Mouse (Mus musculus) adrenal gland, adult (tissue): Measurements from ENCODE around the gene Sbk1.
A peak's percentile ranks its signal among the peaks of the same experiment; 100 is the strongest.
"Not testable (repeated sequence)": the region's sequence is repeated elsewhere in the genome, so short reads cannot be mapped to it uniquely, and the experiment has no call there.

ENCODE experiments used
- DNase-seq, 2 experiments: peaks; one replicate each; pipeline ENCODE4 v3.0.0; 2022 to 2023; ENCODE audit warnings: low spot score in 1 of 2; ENCODE audit not compliant: inconsistent age in 2 of 2

The Sbk1 gene

DNA sequence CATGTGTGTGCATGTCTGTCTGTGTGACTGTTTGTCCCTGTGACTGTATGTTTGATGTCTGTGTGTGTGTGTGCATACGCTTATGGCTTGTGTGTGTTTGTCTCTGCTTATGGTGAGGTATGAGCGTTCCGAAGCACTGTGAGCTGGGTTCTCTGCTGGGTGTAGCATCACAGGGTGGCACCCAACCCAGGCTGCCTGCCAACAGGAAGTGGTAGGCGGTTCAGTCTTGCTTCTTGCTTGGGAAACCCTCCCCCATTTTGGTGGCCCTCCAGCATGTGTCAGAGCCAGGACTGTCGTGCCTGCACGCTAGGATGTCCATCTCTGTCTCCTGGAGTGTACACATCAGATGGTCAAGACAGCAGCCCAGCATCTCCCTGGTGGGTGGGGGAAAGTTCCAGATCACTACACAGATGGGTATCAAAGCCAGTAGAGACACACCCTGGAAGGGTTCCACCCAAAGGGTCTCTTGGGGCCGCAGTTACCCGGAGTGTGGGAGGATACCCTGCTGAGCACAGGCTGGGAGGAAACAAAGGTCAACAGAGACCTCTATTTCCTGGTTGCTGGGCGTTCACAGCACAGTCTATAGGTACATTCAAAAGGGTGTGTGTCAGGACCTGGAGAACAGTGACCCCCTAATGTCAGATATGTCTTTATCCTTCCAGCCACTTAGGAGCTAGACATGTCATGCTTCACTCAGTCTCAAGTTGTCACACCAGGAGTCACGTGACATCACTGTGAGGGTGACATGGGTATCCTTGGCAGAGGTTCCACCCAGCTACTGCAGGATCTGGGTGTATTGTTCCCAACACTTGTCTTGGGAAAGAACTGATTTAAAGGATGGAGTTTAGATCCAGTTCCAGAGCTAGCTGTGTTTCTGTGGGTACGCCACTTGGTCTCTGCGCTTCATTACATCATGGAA lies 13.1 kb downstream of the Sbk1 start:
- peak; percentile 55 to 80 for DNase-seq

- no peak for DNase-seq
Measured at GRCm38 (mm10) chr7:126286311-126286710, 13.9 kb downstream of the Sbk1 start.

- peak in 1 of 2 experiments; percentile 70 for DNase-seq
Measured at GRCm38 (mm10) chr7:126287493-126288103, 15.2 kb downstream of the Sbk1 start.

DNA sequence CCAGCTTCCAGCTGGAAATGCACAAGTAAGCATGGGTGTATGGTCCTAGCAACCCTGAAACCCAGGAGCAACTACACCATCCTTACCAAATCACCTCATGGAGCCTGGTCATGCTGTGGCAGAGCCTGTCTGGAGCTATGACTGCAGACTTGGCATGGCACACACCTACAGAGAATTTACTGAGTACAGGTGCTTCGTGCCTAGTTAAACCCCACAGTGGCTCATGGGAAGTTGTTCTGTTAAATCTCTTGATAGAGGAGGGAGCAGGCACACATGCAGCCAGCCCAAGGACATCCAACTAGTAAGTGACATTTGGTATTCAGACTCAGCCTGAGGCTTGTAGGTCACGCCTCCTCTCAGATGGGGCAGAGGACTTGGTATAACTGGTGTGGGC lies 15.7 kb downstream of the Sbk1 start:
- peak in 1 of 2 experiments; percentile 74 for DNase-seq

GRCm38 (mm10) chr7:126288571-126289091 lies 16.2 kb downstream of the Sbk1 start:
- DNase-seq: no peak

- no peak for DNase-seq
Measured at GRCm38 (mm10) chr7:126289371-126289770, 17.0 kb downstream of the Sbk1 start.

GRCm38 (mm10) chr7:126289956-126290355 lies 17.5 kb downstream of the Sbk1 start:
- DNase-seq: no peak

DNA sequence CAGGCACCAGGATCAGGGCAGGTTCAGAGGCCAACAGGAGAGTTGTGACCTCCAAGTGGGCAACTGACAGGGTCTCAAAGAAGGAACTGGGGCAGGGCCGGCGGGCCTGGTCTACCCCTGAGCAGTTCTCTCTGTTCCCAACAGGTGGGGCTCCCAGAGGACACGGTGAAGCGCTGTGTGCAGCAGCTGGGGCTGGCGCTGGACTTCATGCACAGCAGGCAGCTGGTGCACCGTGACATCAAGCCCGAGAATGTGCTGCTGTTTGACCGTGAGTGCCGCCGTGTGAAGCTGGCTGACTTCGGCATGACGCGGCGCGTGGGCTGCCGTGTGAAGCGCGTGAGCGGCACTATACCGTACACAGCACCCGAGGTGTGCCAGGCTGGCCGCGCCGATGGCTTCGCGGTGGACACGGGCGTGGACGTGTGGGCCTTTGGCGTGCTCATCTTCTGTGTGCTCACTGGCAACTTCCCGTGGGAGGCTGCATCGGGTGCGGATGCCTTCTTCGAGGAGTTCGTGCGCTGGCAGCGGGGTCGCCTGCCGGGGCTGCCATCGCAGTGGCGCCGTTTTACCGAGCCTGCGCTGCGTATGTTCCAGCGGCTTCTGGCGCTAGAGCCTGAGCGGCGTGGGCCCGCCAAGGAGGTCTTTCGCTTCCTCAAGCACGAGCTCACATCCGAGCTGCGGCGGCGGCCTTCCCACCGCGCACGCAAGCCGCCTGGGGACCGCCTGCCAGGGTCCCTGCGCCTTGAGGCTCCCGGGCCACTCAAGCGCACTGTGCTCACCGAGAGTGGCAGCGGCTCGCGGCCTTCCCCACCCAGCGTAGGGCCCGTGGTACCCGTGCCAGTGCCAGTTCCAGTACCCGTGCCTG lies 19.5 kb downstream of the Sbk1 start:
- no peak for DNase-seq

DNA sequence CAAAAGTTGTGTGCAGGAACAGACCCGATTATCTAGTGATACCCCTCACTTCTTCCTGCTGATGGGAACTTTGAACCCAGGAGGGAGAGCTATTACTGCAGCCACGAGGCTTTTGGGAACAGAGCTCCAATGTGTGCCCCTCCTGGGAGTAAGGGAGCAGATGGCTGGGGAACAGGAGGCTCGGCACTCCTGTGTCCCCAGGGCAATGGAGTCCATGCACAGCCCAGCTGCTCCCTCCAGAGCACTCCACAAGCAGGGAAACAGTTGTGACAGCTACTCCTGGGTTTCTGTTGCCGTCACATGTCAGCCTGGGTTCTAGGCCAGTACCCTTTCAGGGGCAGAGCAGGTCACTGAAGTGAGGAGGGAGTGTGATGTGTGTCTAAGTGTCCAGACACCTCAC lies 20.7 kb downstream of the Sbk1 start:
- peak in 1 of 2 experiments; percentile 39 for DNase-seq

- DNase-seq: peak in 1 of 2 experiments; percentile 87
Measured at GRCm38 (mm10) chr7:126297579-126298460, 25.4 kb downstream of the Sbk1 start.

DNA sequence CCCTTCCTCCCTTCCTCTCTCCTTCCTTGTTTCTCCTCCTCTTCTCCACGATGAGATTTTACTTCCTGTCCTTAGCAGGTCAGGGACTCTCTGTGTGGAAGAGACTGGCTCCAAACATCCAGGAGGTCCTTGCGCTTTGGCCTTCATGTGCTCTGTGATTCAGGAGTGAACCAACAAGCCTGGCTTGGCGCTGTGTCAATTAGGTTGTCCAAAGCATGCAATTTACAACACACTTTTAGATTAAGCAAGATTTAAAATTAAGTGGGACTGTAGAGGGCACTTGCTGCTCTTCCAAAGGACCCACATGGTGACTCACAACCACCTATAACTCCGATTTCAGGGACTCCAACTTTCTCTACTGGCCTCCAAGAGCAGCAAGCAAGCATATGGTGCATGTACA lies 26.4 kb downstream of the Sbk1 start:
- DNase-seq: peak; percentile 75 to 93

GRCm38 (mm10) chr7:126301831-126302230 lies 29.4 kb downstream of the Sbk1 start:
- DNase-seq: not testable (repeated sequence)

DNA sequence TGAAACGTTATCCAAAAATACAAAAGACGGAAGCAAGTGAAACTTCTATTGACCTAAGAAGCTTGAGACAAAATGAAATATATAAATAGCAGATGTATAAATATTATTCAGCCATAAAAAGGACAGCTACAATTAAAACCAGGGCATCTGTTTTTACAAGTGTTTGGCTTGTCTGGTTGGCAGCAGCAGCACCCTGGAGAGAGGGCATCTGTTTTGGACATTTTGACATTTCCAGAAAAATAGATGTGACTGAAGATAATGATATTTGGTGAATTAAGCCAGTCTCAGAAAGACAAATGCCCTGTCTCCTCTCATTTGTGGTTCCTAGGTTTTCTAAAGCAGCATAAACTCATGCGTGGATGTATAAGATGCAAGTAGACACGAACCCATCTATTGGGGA lies 39.4 kb downstream of the Sbk1 start:
- DNase-seq: no peak

DNA sequence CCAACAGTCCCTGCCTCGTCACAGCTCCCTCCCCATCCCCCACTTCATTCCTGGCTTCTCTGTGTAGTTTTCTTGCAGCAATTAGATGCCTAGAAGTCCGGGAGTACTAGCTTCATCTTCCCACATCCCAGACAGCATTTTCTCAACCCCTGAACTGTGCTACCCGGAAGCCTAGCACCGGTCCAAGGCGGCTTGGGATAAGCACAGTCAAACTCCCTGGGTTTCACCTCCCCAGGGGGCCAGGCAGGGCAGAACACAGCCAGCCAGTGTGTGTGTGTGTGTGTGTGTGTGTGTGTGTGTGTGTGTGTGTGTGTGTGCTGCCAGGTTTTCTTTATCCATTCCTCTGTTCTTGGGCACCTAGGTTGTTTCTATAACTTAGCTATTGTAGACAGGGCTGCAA lies 40.9 kb downstream of the Sbk1 start:
- DNase-seq: no peak

DNA sequence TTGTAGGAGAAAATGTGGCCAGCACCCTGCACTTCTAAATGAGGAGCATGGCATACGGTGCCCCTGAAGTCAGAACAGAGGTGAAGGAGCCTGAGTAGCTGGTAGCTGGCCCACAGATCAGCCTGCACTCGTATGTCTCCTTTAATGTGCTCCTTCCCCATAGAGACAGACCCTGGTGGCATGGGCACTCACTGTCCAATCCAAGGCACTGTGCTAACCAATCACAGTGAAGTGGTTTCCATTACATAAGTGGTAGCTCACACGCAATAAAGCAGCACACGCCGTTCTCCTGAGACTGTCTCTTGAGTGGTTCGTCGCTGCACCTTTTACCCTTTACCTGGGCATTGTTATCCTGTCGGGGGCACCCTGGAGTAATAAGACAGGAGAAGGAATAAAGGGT lies 41.9 kb downstream of the Sbk1 start:
- DNase-seq: peak; percentile 40 to 41

GRCm38 (mm10) chr7:126323729-126324128 lies 51.3 kb downstream of the Sbk1 start:
- peak; percentile 68 to 91 for DNase-seq

DNA sequence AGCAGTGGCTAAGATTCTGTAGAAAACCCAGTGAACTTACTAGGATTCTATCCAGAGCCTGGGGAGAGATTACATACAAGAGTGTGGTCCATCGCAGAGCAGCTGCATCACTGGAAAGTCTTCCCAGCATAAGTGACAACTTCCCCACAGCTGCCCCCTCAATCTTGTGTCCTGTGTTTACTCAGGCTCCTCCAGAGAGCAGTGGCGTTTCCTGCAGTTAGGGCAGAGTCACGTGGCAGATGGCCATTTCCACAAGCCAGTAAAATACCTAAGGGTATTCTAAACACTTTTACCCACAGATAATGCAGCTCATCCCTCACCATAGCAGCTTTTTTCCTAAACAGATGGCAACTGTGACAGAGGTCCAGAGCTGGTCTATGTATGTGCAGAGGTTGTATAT lies 52.4 kb downstream of the Sbk1 start:
- DNase-seq: no peak

DNA sequence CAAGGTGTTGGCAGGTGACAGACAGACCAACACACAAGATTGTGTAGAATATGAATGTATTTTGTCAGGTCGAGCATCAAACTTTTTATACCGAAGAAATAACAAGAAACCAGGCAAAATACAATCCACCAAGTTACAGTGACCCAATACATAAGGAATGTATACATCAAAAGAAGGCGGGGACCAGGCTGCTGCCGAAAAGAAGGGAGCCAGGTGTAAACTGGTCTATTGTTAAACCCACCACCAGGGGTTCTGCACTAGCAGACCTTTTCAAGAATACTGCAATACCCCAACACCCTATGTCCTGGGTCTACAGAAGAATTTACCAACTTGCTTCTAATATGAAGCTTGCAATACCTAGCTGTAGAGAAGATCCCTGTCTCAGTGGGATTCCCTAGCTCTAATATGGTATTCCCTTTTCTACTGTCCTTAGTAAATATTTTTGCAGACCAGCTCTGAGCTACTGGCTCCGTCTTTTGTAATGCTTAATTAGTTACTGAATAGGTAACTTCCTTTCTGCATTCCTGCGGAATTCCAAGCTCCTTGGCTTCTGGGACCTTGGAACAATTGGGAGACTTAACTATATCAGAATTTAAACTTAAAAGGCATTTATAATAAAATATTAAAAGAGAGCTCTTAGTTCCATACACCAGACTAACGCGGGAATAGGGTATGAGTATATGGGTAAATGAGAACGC lies 53.3 kb downstream of the Sbk1 start:
- DNase-seq: not testable (repeated sequence)

- DNase-seq: not testable (repeated sequence)
Measured at GRCm38 (mm10) chr7:126328848-126329247, 56.4 kb downstream of the Sbk1 start.
